Mouse (Mus musculus) G1E (cell line): ENCODE data around the gene Clcn7.

Experiments
- CTCF ChIP-seq: IDR thresholded peaks from 2 replicates; pipeline ENCODE4 v1.5.1; 2012; ENCODE audit warnings: low read depth, low read length, inconsistent platforms, mixed read lengths
- GATA1 ChIP-seq: IDR thresholded peaks from 2 replicates; pipeline ENCODE4 v1.6.1; 2012; ENCODE audit warnings: borderline replicate concordance, low read length, inconsistent platforms, mixed read lengths
- TAL1 ChIP-seq: conservative IDR thresholded peaks from 2 replicates; pipeline ENCODE4 v1.6.1; 2012; ENCODE audit warnings: low read depth, low read length, inconsistent platforms, mixed read lengths

- TF ChIP-seq CTCF = no peak
- no peak for TF ChIP-seq GATA1
- no peak for TF ChIP-seq TAL1
Observed at GRCm38 (mm10) chr17:25188150-25189031, 55.2 kb downstream of the Clcn7 start, which contains the start of gene Unkl.
